Mouse (Mus musculus): Measurements from ENCODE around the gene Cyp2b10.
"Not testable (repeated sequence)": the region's sequence is repeated elsewhere in the genome, so short reads cannot be mapped to it uniquely, and the experiment has no call there.

Gene Cyp2b10

DNA sequence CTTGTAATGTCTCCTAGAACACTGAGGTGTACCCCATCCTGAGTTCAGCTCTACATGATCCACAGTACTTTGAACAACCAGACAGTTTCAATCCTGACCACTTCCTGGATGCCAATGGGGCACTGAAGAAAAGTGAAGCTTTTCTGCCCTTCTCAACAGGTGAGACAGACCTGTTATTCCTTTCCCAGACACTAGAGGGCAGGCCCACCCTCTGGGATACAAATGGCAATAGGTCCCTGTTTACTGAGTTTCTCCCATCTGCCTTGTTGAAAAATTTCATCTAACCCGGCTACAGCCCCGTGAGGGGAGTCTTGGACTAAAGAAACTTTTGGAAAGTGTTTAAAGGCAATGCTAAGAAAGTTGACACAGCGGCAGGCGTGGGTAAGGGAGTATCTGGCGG lies 19.9 kb downstream of the Cyp2b10 start:
- DNase-seq = not testable (repeated sequence)

DNA sequence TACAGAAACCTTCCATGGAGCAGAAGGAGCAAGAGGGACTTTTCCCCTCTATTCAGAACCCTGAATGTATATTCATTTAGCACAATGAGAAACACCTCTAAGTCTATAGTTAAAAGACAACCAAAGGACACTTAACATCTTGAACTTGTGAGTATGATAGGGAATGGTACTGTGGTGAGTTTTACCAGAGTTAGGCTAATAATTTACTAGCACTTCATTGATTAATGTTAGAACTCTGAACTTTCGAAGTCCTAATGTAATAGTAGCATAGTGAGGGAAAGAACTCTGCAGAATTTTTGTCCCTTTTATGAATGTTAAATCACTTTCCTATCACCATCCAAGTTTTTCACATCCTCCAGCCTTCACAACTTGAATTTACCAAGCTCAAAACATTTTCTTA lies 22.0 kb downstream of the Cyp2b10 start:
- DNase-seq = no peak

DNA sequence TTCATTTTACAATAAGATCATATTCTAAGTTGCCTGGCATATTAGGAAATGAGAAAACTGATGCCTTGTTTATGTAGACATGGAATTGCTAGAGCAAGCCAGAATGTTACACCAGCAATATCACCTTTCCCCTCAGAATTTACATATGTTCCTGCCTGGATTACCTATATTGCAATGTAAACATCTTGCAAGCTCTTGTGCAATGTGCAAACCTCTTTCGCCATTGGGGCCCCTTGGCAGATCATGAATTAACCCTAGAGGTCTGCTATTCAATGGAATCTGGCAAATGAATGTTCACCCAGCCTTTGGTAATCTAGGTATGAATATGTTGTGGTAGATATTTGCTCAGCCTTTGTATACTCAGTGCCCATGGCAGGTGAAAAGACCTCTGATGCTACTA lies 47.9 kb downstream of the Cyp2b10 start:
- DNase-seq = no peak

Measured in thymus, postnatal 25 days (tissue).